Mouse (Mus musculus): ENCODE measurements around the gene Ccr8. TPM values are rescaled to one million over a fixed set of nuclear protein-coding genes. Genes with fewer than 3 reads are reported as not detected.
A peak's percentile ranks its signal among the peaks of the same experiment; 100 is the strongest.

Gene Ccr8
- total and polyA plus RNA-seq, 3 experiments = not detected

GRCm38 (mm10) chr9:120073169-120073568 is 18.7 kb upstream of the Ccr8 start:
- Histone ChIP-seq H3K27me3 (ENCODE audit: control insufficient read depth in 1 of 2, insufficient read depth in 2 of 2, low read length in 2 of 2) (no peaks in the 10 kb centered on the region), H3K27ac (ENCODE audit: control insufficient read depth, low read depth, low read length) (no peak overlapping the region), H3K9me3 (replicated peaks; ENCODE audit: insufficient read depth, low read length) (no peaks in the 10 kb centered on the region), H3K4me3 (ENCODE audit: control insufficient read depth in 1 of 2, insufficient read depth in 1 of 2, low read depth in 2 of 2, low read length in 2 of 2) (no peak overlapping the region), H3K4me1 (ENCODE audit: control insufficient read depth in 1 of 2, insufficient read depth in 2 of 2, low read length in 2 of 2) (no peaks in the 10 kb centered on the region), H3K36me3 (ENCODE audit: control insufficient read depth in 1 of 2, insufficient read depth in 2 of 2, low read length in 2 of 2) (no peaks in the 10 kb centered on the region), H3K79me2 (ENCODE audit: control insufficient read depth, insufficient read depth, low read length, poor library complexity) (no peaks in the 10 kb centered on the region), H3K9ac (ENCODE audit: control insufficient read depth, low read depth, low read length, poor library complexity, severe bottlenecking) (no peak overlapping the region)
- TF ChIP-seq USF1 (IDR thresholded peaks at IDR 0.05; ENCODE audit: low read depth, low read length) (no peak), SMC3 (IDR thresholded peaks at IDR 0.05; ENCODE audit: low read depth, low read length) (peak; percentile 60), GABPA (IDR thresholded peaks at IDR 0.05; ENCODE audit: low read depth, low read length) (no peak), CTCF (IDR thresholded peaks at IDR 0.05 in 2 of 3, conservative IDR thresholded peaks at IDR 0.05 in 1 of 3; ENCODE audit: control insufficient read depth in 1 of 3, insufficient read depth in 1 of 3, low read depth in 2 of 3, low read length in 3 of 3, poor library complexity in 1 of 3, severe bottlenecking in 1 of 3) (peak; percentile 78 to 94 (median 87)), ZC3H11A (IDR thresholded peaks at IDR 0.05; ENCODE audit: low read depth, low read length) (peak; percentile 28; the same call in 1 of the 2 replicates), RAD21 (IDR thresholded peaks at IDR 0.05; ENCODE audit: low read depth, low read length) (peak; percentile 63)
- peak; percentile 62 for DNase-seq (ENCODE audit: low read depth, low spot score)

- no peak for DNase-seq (ENCODE audit: low read depth, low spot score)
- Histone ChIP-seq H3K4me3 (ENCODE audit: control insufficient read depth in 1 of 2, insufficient read depth in 1 of 2, low read depth in 2 of 2, low read length in 2 of 2) (no peak overlapping the region), H3K27me3 (ENCODE audit: control insufficient read depth in 1 of 2, insufficient read depth in 2 of 2, low read length in 2 of 2) (no peaks in the 10 kb centered on the region; a peak in 1 of 4 replicates), H3K9me3 (replicated peaks; ENCODE audit: insufficient read depth, low read length) (no peaks in the 10 kb centered on the region), H3K9ac (ENCODE audit: control insufficient read depth, low read depth, low read length, poor library complexity, severe bottlenecking) (no peak overlapping the region), H3K27ac (ENCODE audit: control insufficient read depth, low read depth, low read length) (no peak overlapping the region), H3K4me1 (ENCODE audit: control insufficient read depth in 1 of 2, insufficient read depth in 2 of 2, low read length in 2 of 2) (no peaks in the 10 kb centered on the region), H3K79me2 (ENCODE audit: control insufficient read depth, insufficient read depth, low read length, poor library complexity) (no peaks in the 10 kb centered on the region), H3K36me3 (ENCODE audit: control insufficient read depth in 1 of 2, insufficient read depth in 2 of 2, low read length in 2 of 2) (no peaks in the 10 kb centered on the region)
- TF ChIP-seq CHD1 (IDR thresholded peaks at IDR 0.05; ENCODE audit: low read depth, low read length) (no peak), GATA1 (IDR thresholded peaks at IDR 0.05; ENCODE audit: low read depth, low read length) (no peak)
These were observed 17.4 kb upstream of the Ccr8 start for GRCm38 (mm10) chr9:120074516-120074915.

GRCm38 (mm10) chr9:120078241-120078640 is 13.7 kb upstream of the Ccr8 start:
- Histone ChIP-seq H3K27me3 (ENCODE audit: control insufficient read depth in 1 of 2, insufficient read depth in 2 of 2, low read length in 2 of 2) (no peaks in the 10 kb centered on the region; a peak in 1 of 4 replicates), H3K36me3 (ENCODE audit: control insufficient read depth in 1 of 2, insufficient read depth in 2 of 2, low read length in 2 of 2) (no peaks in the 10 kb centered on the region), H3K27ac (ENCODE audit: control insufficient read depth, low read depth, low read length) (no peak overlapping the region), H3K79me2 (ENCODE audit: control insufficient read depth, insufficient read depth, low read length, poor library complexity) (no peaks in the 10 kb centered on the region), H3K4me3 (ENCODE audit: control insufficient read depth in 1 of 2, insufficient read depth in 1 of 2, low read depth in 2 of 2, low read length in 2 of 2) (no peak overlapping the region), H3K9ac (ENCODE audit: control insufficient read depth, low read depth, low read length, poor library complexity, severe bottlenecking) (no peak overlapping the region), H3K9me3 (replicated peaks; ENCODE audit: insufficient read depth, low read length) (no peaks in the 10 kb centered on the region), H3K4me1 (ENCODE audit: control insufficient read depth in 1 of 2, insufficient read depth in 2 of 2, low read length in 2 of 2) (peaks cover 0 to 6% of the 10 kb centered on the region in 2 experiments; a peak in 2 of 4 replicates)
- DNase-seq (ENCODE audit: low read depth, low spot score) = no peak
- no peak for TF ChIP-seq NELFE (IDR thresholded peaks at IDR 0.05; ENCODE audit: low read depth, low read length)
- TF ChIP-seq JUND (IDR thresholded peaks at IDR 0.05; ENCODE audit: low read depth, low read length) = no peak
- no peak for TF ChIP-seq BHLHE40 (IDR thresholded peaks at IDR 0.05; ENCODE audit: borderline replicate concordance, low read depth, low read length)
- no peak for TF ChIP-seq ZMIZ1 (IDR thresholded peaks at IDR 0.05; ENCODE audit: low read depth, low read length)
- TF ChIP-seq E2F4 (IDR thresholded peaks at IDR 0.05; ENCODE audit: borderline replicate concordance, low read depth, low read length) = no peak
- TF ChIP-seq MEF2A (IDR thresholded peaks at IDR 0.05; ENCODE audit: extremely low read depth, insufficient replicate concordance, low read depth, low read length, poor library complexity, severe bottlenecking) = no peak
- TF ChIP-seq GATA1 (IDR thresholded peaks at IDR 0.05; ENCODE audit: low read depth, low read length) = no peak
- TF ChIP-seq CHD2 (IDR thresholded peaks at IDR 0.05; ENCODE audit: low read length) = no peak
- TF ChIP-seq USF2 (IDR thresholded peaks at IDR 0.05; ENCODE audit: borderline replicate concordance in 1 of 2, insufficient read depth in 1 of 2, low read depth in 1 of 2, low read length in 2 of 2) = no peak
- no peak for TF ChIP-seq ZNF384 (IDR thresholded peaks at IDR 0.05; ENCODE audit: low read depth, low read length)

All from MEL (cell line).